Mouse (Mus musculus) skeletal muscle tissue, postnatal 0 days (tissue): Measurements from ENCODE around the gene Hdac10. TPM values are rescaled to one million over a fixed set of nuclear protein-coding genes. Genes with fewer than 3 reads are reported as not detected.

ENCODE experiments used
- microRNA-seq, 2 experiments: library from miRNA; unstranded; fragments of <30 nt; microRNA quantifications; one replicate each; pipeline ENCODE4; 2016
- polyA plus RNA-seq: library from polyadenylated mRNA; unstranded; fragments of >200 nt; fragmentation: Nextera tagmentation; extraction: Ambion mirVana; gene quantifications from 2 replicates; pipeline ENCODE4 v1.2.1, GENCODE M21; 2015

Gene Hdac10
- 8.8 and 10.3 TPM in 2 replicates for polyA plus RNA-seq

GRCm38 (mm10) chr15:89128382-89129350 lies at the start of gene Hdac10:
Hdac10 (minus strand) TSS chr15:89128700.

GRCm38 (mm10) chr15:89149271-89150040 lies 21.0 kb upstream of the Hdac10 start, which contains the start of gene Mapk11:
Mapk11 (minus strand) TSS chr15:89149628.

DNA sequence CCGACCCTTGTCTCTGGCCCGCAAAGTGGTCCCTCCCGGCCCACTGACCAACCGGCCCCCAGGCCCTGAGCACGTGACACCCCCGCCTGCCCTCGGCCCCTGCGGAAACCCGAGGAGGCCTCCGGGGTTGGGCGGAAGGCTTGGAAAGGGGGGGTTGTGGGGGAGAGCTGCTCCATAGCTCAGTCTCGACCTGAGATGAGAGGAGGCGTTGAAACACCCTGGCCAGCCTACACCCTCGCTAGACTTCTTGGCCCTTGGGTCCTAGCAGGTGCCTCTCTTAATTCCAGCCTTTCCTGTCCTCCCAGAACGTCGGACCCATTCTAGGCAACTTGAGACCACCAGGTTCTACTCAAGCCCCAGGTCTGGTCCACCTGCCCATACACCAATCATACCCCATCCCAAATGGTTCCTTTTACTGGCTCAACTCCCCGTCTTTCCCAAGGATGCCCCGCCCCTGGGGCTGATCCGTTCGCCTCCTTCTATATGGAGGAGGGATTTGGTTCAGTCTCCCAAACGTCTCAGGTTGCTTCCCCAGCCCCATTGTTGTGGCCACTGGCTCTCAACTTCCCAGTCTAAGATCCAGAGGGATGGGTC lies 12.3 kb upstream of the Hdac10 start, which contains the start of gene Mapk12:
Mapk12 (minus strand) TSS at position 45 of the 594 bp plus-strand sequence.

DNA sequence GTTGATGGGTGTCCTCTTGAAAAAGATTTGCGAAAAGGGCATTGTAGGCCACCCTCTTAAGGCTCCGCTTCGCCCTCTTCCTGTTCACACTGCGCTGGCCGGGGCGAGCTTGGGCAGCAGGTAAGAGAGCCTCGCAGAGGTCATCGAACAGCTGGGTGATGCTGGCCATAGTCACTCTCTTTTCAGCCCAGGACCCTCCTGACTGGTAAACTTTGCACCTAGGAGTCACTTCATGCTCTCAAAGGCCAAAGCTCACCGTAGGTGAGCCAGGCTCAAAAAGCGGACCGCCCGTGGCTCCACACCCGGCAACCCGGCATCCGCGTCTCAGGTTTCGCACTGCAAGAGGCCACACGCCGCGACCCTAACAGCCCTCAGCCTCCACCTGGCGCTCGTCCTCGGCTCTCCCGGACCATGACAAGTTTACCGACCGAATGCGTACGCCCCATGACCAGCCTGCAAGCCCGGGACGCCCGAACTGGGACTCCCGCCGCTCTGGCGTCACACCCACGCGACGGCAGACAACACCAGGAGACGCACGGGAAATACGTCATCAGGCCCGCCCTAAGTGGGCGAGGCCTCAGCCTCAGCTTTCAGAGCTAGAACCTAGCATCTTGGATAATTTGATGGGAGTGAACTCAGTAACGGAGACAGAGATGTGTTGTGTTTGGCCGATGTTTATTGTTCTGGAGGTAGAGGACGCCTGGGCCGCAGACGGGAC lies 5.7 kb downstream of the Hdac10 start, which contains the start of gene Tubgcp6:
Tubgcp6 (minus strand) TSS at position 464 of the 718 bp plus-strand sequence.

GRCm38 (mm10) chr15:89088607-89089247 lies 39.8 kb downstream of the Hdac10 start, which contains the start of gene Selenoo:
Selenoo (plus strand) TSS chr15:89089084.

DNA sequence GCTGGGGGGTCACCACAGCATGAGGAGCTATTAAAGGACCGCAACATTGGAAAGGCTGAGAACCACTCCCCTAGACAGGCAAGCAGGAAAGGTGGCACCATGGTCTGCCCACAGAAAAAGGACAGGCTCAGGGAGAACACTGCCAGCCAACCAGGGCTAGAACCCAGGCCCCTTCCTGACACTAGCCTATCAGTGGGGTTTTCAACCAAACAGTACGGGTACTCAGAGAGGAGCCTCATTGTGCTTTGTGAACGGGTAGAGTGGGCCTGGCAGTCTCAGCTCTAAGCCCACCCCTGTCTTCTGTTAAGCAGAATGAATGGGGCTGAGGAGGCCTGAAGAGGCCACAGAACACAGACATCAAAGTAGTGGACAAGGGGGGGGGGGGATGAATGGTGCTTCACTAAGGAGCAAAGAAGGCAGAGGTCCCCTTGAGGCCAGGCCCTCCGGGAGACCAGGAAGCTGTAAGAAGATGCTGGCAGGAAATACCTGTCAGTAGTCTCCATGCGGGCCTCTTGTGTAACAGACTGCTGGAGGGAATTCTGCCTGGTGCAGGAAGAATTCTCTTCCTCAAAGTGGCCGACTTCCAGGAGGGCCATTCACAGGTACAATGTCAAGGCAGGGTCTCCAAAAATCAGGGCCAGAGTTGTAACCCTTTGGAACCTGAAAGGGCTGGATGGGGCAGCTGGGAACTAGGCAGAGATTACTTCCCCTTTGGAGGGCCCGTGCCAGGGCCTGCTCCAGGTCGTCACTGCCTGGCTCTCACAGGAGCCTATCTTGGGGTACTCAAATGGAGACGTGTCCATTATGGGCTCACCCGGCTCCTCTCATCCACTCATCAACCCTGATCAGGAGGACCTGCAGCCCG lies 53.7 kb downstream of the Hdac10 start, which contains the start of gene Trabd:
Trabd (plus strand) TSS at position 512 of the 865 bp plus-strand sequence.

Small RNA genes within 50 kb of the gene (microRNA-seq; reads per million reads assigned to microRNA genes)
- gene Mir7118: 0.10 to 0.21 reads per million in 2 experiments

Other genes with a start within 250 kb of the Hdac10 start
- gene Ttll8, start 174.3 kb downstream of the Hdac10 start, polyA plus RNA-seq: 0.09 TPM in 1 of 2 replicates, not detected in the other
- not detected in 2 replicates for gene Mlc1, start 149.7 kb downstream of the Hdac10 start, polyA plus RNA-seq
- gene Mov10l1, start 145.8 kb downstream of the Hdac10 start, polyA plus RNA-seq: 0.52 and 0.74 TPM in 2 replicates
- 0.18 TPM in 1 of 2 replicates, not detected in the other for gene Panx2, start 69.0 kb downstream of the Hdac10 start, polyA plus RNA-seq
- 31.5 and 35.4 TPM in 2 replicates for gene Trabd, start 53.6 kb downstream of the Hdac10 start, polyA plus RNA-seq
- 9.4 and 10.0 TPM in 2 replicates for gene Selenoo, start 39.6 kb downstream of the Hdac10 start, polyA plus RNA-seq
- gene Tubgcp6, start 5.6 kb downstream of the Hdac10 start, polyA plus RNA-seq: 5.1 and 6.6 TPM in 2 replicates
- 44.6 and 44.9 TPM in 2 replicates for gene Mapk12, start 12.0 kb upstream of the Hdac10 start, polyA plus RNA-seq
- 1.2 and 1.5 TPM in 2 replicates for gene Mapk11, start 20.9 kb upstream of the Hdac10 start, polyA plus RNA-seq
- gene Plxnb2, start 52.1 kb upstream of the Hdac10 start, polyA plus RNA-seq: 42.0 and 42.7 TPM in 2 replicates
- 14.0 and 17.0 TPM in 2 replicates for gene Dennd6b, start 67.8 kb upstream of the Hdac10 start, polyA plus RNA-seq
- 27.4 and 27.8 TPM in 2 replicates for gene Ppp6r2, start 82.9 kb upstream of the Hdac10 start, polyA plus RNA-seq
- 23.1 and 26.3 TPM in 2 replicates for gene Sbf1, start 186.6 kb upstream of the Hdac10 start, polyA plus RNA-seq
- gene Adm2, start 194.0 kb upstream of the Hdac10 start, polyA plus RNA-seq: not detected in 2 replicates
- not detected in 2 replicates for gene Miox, start 205.7 kb upstream of the Hdac10 start, polyA plus RNA-seq
- 27.3 and 34.7 TPM in 2 replicates for gene Lmf2, start 227.0 kb upstream of the Hdac10 start, polyA plus RNA-seq
- gene Ncaph2, start 227.0 kb upstream of the Hdac10 start, polyA plus RNA-seq: 58.0 and 70.8 TPM in 2 replicates
- 6.5 and 7.5 TPM in 2 replicates for gene Sco2, start 245.1 kb upstream of the Hdac10 start, polyA plus RNA-seq
- 0.96 and 1.4 TPM in 2 replicates for gene Tymp, start 248.3 kb upstream of the Hdac10 start, polyA plus RNA-seq